Mouse (Mus musculus) limb, embryonic 14.5 days (tissue): Measurements from ENCODE around the gene Fitm1. TPM values are rescaled to one million over a fixed set of nuclear protein-coding genes. Genes with fewer than 3 reads are reported as not detected.

Experiments
- ATAC-seq: fragments of 200-750 bp; cut with Nextera tagmentation; 2 replicates; pipeline ENCODE4 v1.8.0; 2017; ENCODE audit warnings: low read depth, moderate number of reproducible peaks, moderate TSS enrichment; ENCODE audit not compliant: low FRiP score
- DNase-seq: peaks from one replicate; pipeline ENCODE4 v3.0.0-alpha.2; 2015; ENCODE audit warnings: low spot score
- H3K27ac ChIP-seq: fragments of 300-500 bp; sonication (generic); replicated peaks from 2 replicates; pipeline ENCODE4 v1.5.1; 2014; ENCODE audit warnings: low read depth, mild to moderate bottlenecking, low read length, moderate library complexity, mixed read lengths
- H3K27me3 ChIP-seq: fragments of 300-500 bp; sonication (generic); 2 replicates; pipeline ENCODE4 v1.6.1; 2014; ENCODE audit warnings: low read length, mixed read lengths; ENCODE audit not compliant: control insufficient read depth, insufficient read depth
- H3K36me3 ChIP-seq: fragments of 300-500 bp; sonication (generic); 2 replicates; pipeline ENCODE4 v1.6.1; 2014; ENCODE audit warnings: mild to moderate bottlenecking, low read length, moderate library complexity, mixed read lengths; ENCODE audit not compliant: control insufficient read depth, insufficient read depth
- H3K4me1 ChIP-seq: fragments of 300-500 bp; sonication (generic); 2 replicates; pipeline ENCODE4 v1.6.1; 2014; ENCODE audit warnings: antibody characterized with exemption, low read length, mixed read lengths; ENCODE audit not compliant: control insufficient read depth, insufficient read depth
- H3K4me2 ChIP-seq: fragments of 300-500 bp; sonication (generic); replicated peaks from 2 replicates; pipeline ENCODE4 v1.6.1; 2014; ENCODE audit warnings: low read depth, mild to moderate bottlenecking, low read length, moderate library complexity; ENCODE audit not compliant: severe bottlenecking
- H3K4me3 ChIP-seq: fragments of 300-500 bp; sonication (generic); replicated peaks from 2 replicates; pipeline ENCODE4 v1.5.1; 2014; ENCODE audit warnings: low read length
- H3K9ac ChIP-seq: fragments of 300-500 bp; sonication (generic); 2 replicates; pipeline ENCODE4 v1.6.1; 2014; ENCODE audit warnings: mild to moderate bottlenecking, low read depth, low read length, moderate library complexity; ENCODE audit not compliant: severe bottlenecking
- H3K9me3 ChIP-seq: fragments of 300-500 bp; sonication (generic); 2 replicates; pipeline ENCODE4 v1.6.1; 2016; ENCODE audit warnings: low read length; ENCODE audit not compliant: control insufficient read depth
- POLR2A ChIP-seq: fragments of 200-500 bp; IDR thresholded peaks from 2 replicates; pipeline ENCODE4 v1.8.0; 2012; ENCODE audit warnings: inconsistent platforms, mild to moderate bottlenecking, moderate library complexity, borderline replicate concordance; ENCODE audit not compliant: insufficient read depth, insufficient read length; ENCODE audit errors: extremely low read depth
- WGBS: fragments of 180-500 bp; shearing (Covaris S2); extraction: QIAGEN DNeasy Blood & Tissue Kit; methylation state at CpG from one replicate; pipeline ENCODE4 v1.1.7; 2014; 5-methylcytosine and 5-hydroxymethylcytosine counted together
- polyA plus RNA-seq, 2 experiments: library from polyadenylated mRNA; depleted of rRNA in 1 of 2; stranded (reverse) in 1 of 2; unstranded in 1 of 2; fragments of >200 nt; fragmentation: Nextera tagmentation in 1 of 2; extraction: Ambion mirVana in 1 of 2; gene quantifications; 2 replicates each; pipeline versions ENCODE4 v1.2.1 to v1.2.3; 2012 to 2014

Gene Fitm1
- polyA plus RNA-seq, 2 experiments: 26.9 to 30.9 TPM

DNA sequence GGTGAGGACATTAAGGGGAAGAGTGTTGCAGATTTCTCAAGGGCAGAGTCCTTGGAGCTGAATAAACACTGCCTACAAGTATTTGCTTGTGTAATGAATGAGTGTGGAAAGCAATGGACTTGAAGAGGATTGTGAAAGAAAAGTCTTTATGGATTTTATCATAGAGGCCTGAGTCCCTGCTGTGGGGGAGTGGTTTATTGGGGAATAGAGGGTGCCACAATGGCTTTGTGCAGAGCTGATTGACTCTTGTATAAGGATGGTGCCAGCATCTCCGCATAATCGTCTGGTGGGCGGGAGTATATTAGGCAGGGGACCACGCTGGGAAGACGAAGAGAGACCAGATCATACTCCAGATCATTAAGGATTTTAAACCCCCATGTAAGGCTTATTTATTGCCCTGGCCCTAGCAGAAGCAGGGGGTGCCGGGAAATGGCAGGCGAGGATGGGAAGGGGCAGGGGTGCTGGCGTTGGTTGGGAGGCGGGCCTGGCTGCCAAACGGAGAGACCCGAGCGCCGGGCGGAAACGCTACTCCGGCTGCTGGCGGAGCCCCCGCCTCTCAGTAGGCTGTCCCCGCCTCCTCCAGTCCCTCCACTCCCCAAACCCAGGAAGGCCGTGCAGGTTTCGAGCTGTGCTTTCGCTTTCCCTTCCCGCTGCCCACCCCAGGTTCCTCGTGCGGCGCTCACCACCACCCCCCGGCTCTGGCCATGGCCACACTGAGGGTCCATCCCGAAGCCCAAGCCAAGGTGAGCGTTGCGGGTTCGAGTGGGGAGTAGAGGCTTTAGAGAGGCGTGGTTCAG lies 2.7 kb downstream of the Fitm1 start, which contains the start of gene Psme1:
Gene Psme1 (plus strand): TSS at position 253 of the 797 bp plus-strand sequence.
- 1% methylated on average over 29 of the region's 32 CpGs for WGBS
- 0 out of 2 replicates have a peak, but pooled peaks have one; percentile 12 for TF ChIP-seq POLR2A
- H3K9me3 ChIP-seq: no peaks in the 10 kb centered on the region
- H3K27ac ChIP-seq: peak within 1 kb of the TSS; percentile 69; the same call in 1 of the 2 replicates
- peak within 1 kb of the TSS; percentile 79 for H3K9ac ChIP-seq
- peaks cover 9% of the 10 kb centered on the region for H3K4me1 ChIP-seq
- peak within 1 kb of the TSS; percentile 78 for H3K4me3 ChIP-seq
- peak within 1 kb of the TSS; percentile 84 for H3K4me2 ChIP-seq
- DNase-seq (peak; percentile 91), ATAC-seq (peak; percentile 88)
- peaks cover 19% of the 10 kb centered on the region for H3K36me3 ChIP-seq
- no peaks in the 10 kb centered on the region for H3K27me3 ChIP-seq

DNA sequence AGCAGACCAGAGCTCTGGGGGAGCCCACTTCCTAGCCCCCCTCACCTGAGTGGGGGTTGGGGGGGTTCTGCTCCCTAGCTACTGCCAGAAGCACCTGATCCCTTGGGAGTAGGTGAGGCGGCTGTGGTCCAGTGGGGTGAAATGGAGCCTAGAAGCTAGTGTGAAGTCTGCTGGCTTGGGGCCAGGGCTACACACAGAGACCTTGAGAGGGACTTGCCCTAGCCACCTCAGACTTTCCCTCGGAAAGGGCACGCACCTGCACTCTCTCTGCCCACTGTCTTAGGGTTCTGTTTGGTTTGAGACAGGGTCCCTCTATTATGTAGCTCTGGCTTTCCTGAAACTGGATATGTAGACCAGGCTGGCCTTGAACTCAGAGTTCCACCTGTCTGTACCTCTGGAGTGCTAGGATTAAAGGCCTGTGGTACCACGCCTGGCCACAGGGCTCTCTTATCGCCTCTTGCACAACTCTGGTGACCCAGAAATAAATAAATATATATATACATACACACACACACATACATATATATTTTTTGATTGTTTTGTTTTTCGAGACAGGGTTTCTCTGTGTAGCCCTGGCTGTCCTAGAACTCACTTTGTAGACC lies 3.4 kb downstream of the Fitm1 start:
- 23% methylated on average over 6 of the region's 6 CpGs for WGBS
- Histone ChIP-seq H3K4me1 (peaks cover 9% of the 10 kb centered on the region), H3K36me3 (peaks cover 19% of the 10 kb centered on the region), H3K27ac (peak overlapping the region; percentile 69; the same call in 1 of the 2 replicates), H3K27me3 (no peaks in the 10 kb centered on the region), H3K4me2 (peak overlapping the region; percentile 84), H3K9me3 (no peaks in the 10 kb centered on the region), H3K9ac (peak overlapping the region; percentile 79), H3K4me3 (peak overlapping the region; percentile 78)
- TF ChIP-seq POLR2A: no peak
- DNase-seq: no peak
- peak; percentile 14 for ATAC-seq

DNA sequence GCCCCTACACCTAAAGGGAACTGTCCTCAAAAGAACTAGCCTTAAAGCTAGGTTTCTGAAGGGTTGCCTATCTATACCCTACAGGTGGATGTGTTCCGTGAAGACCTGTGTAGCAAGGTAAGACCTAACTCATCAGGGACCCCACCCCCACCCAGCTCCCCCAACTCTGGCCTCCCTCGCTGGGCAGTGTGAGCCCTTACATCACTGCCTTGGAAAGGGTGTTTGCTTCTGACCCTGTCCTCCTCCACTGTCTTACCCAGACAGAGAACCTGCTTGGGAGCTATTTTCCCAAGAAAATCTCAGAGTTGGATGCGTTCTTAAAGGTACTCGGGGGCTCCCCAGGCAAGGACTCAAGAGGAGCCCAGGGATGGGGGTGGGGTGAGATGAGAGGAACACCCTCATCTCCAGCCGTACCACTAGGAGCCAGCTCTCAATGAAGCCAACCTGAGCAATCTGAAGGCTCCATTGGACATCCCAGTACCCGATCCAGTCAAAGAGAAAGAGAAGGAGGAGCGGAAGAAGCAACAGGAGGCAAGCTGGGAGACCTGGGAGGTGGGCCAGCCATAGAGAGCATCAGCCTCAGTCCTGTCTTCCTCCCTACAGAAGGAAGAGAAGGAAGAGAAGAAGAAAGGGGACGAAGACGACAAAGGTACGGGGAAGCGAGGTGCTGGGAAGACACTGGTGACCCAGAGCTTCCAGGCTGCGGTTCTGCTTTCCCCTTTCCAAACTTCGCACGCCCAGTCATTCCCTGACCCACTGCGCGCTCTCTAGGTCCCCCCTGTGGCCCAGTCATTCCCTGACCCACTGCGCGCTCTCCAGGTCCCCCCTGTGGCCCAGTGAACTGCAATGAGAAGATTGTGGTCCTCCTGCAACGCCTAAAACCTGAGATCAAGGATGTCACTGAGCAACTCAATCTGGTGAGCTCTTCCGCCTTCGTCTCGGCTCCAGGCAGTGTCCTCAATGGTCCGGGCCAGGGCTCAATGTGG lies 4.4 kb downstream of the Fitm1 start:
- H3K36me3 ChIP-seq: peaks cover 19% of the 10 kb centered on the region
- DNase-seq (no peak), ATAC-seq (no peak)
- WGBS: 80% methylated on average over 23 of the region's 23 CpGs
- H3K4me2 ChIP-seq: no peak overlapping the region
- TF ChIP-seq POLR2A: no peak
- H3K4me1 ChIP-seq: peaks cover 9% of the 10 kb centered on the region
- no peak overlapping the region for H3K27ac ChIP-seq
- H3K9ac ChIP-seq: no peak overlapping the region
- no peaks in the 10 kb centered on the region for H3K27me3 ChIP-seq
- H3K9me3 ChIP-seq: no peaks in the 10 kb centered on the region
- H3K4me3 ChIP-seq: no peak overlapping the region

DNA sequence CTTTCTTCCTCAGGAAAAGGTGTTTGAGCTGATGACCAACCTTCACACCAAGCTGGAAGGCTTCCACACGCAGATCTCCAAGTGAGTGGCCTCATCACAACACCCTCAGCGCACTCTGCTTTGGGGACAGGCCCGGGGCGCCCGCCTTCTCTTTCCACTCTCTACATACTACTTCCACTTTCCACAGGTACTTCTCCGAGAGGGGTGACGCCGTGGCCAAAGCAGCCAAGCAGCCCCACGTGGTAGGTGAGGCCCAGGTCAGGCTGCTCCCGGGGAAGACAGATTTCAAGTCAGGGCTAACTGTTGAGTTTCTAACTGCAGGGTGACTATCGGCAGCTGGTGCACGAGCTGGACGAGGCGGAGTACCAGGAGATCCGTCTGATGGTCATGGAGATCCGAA lies 5.3 kb downstream of the Fitm1 start:
- Histone ChIP-seq H3K4me3 (no peak overlapping the region), H3K9me3 (no peaks in the 10 kb centered on the region), H3K9ac (no peak overlapping the region), H3K4me1 (peaks cover 9% of the 10 kb centered on the region), H3K36me3 (peaks cover 19% of the 10 kb centered on the region), H3K27me3 (no peaks in the 10 kb centered on the region), H3K4me2 (no peak overlapping the region), H3K27ac (no peak overlapping the region)
- ATAC-seq: no peak
- DNase-seq: no peak
- no peak for TF ChIP-seq POLR2A
- WGBS: 94% methylated on average over 16 of the region's 16 CpGs
